8 mouse cellular contexts compared by ENCODE assay signal in the genomic region with DNA sequence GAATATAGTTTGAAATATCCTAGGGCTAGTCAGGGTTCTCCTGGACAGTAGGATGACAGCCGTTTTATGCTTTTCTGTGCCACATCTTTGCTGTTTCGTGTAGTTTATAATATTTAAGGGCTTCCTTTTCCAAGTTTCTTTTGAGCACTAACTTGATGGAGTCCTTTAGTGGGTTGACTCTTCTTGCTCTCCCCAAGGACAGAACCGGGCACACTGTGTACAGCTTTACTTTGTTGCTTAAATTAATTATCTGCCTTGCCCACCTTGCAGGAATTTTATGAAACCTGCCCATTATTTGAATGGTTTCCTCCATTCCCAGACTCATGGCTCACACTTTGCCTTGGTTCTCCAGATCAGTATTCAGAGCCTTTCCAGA. TPM values are rescaled to one million over a fixed set of nuclear protein-coding genes. Genes with fewer than 3 reads are reported as not detected.
A peak's percentile ranks its signal among the peaks of the same experiment; 100 is the strongest.
DNase-seq lines count a peak whose midpoint lies in the region; ATAC-seq and TF ChIP-seq lines count a peak whose summit lies in the region.

No protein-coding gene starts in this region.

- H3K79me2 ChIP-seq in heart, adult 2 months (replicated peaks; ENCODE audit: control insufficient read depth, insufficient read depth, low read length), result no peaks in the 10 kb centered on the region
- peaks cover 18% of the 10 kb centered on the region for H3K79me2 ChIP-seq in C2C12 (ENCODE audit: control insufficient read depth, insufficient read depth)

- H3K27me3 ChIP-seq in heart, adult 2 months (ENCODE audit: control insufficient read depth, insufficient read depth, low read length), result no peaks in the 10 kb centered on the region
- no peaks in the 10 kb centered on the region for H3K27me3 ChIP-seq in C2C12 (ENCODE audit: control insufficient read depth, insufficient read depth, insufficient read length)
- H3K27me3 ChIP-seq in forebrain, embryonic 13.5 days, result peaks cover 5% of the 10 kb centered on the region; the same call in 1 of the 2 replicates
- H3K27me3 ChIP-seq in liver, embryonic 14.5 days (ENCODE audit: control insufficient read depth, insufficient read depth, low read length), result no peaks in the 10 kb centered on the region

- no peak overlapping the region for H3ac ChIP-seq in C2C12 (ENCODE audit: control insufficient read depth, insufficient read length, low read depth)

- no peak for TF ChIP-seq EP300 in heart, adult 2 months (IDR thresholded peaks at IDR 0.05; ENCODE audit: insufficient read depth, low read depth, low read length)
- TF ChIP-seq EP300 in liver, embryonic 14.5 days (IDR thresholded peaks at IDR 0.05; ENCODE audit: low read depth), result no peak

- no peaks in the 10 kb centered on the region for H3K9me3 ChIP-seq in forebrain, embryonic 13.5 days (replicated peaks)
- H3K9me3 ChIP-seq in liver, embryonic 14.5 days (ENCODE audit: control insufficient read depth, low read length), result no peaks in the 10 kb centered on the region

- peak overlapping the region; percentile 90 for H3K4me3 ChIP-seq in heart, adult 2 months
- H3K4me3 ChIP-seq in C2C12 (ENCODE audit: insufficient read depth, poor library complexity, severe bottlenecking), result peak overlapping the region; percentile 18
- H3K4me3 ChIP-seq in forebrain, embryonic 13.5 days, result peak overlapping the region; percentile 66
- H3K4me3 ChIP-seq in liver, embryonic 14.5 days (ENCODE audit: insufficient read depth in 1 of 2, low read depth in 2 of 2, low read length in 2 of 2), result peak overlapping the region; percentile 79 to 91

- peaks cover 7% of the 10 kb centered on the region for H3K79me3 ChIP-seq in C2C12 (ENCODE audit: low read depth)

- intact Hi-C loops in heart, adult 2 months (cut with DNase I), result loop anchor here (1.0 to 2.0 kb wide), 2 partner anchors 41 to 62 kb away; a partner anchor contains a TSS
- intact Hi-C loops in heart, postnatal 36 days (cut with DNase I), result loop anchor here (1.0 to 5.0 kb wide), 3 partner anchors 40 to 80 kb away; a partner anchor contains a TSS

- DNase-seq in heart, adult 2 months, result no peak
- no peak for DNase-seq in heart, postnatal 36 days
- no peak for DNase-seq in liver, embryonic 14.5 days (ENCODE audit: low read depth in 3 of 3, low spot score in 3 of 3)
- DNase-seq in gastrocnemius, adult 18-20 months (ENCODE audit: low spot score), result no peak
- DNase-seq in layer of hippocampus, adult 9-10 months (ENCODE audit: low spot score), result no peak
- DNase-seq in urinary bladder, postnatal 25 days (ENCODE audit: low spot score), result no peak

- H3K9ac ChIP-seq in heart, adult 2 months (ENCODE audit: low read depth, low read length), result peak overlapping the region; percentile 50; the same call in 1 of the 2 replicates
- H3K9ac ChIP-seq in forebrain, embryonic 13.5 days, result peak overlapping the region; percentile 80
- peak overlapping the region; percentile 76 for H3K9ac ChIP-seq in liver, embryonic 14.5 days (replicated peaks)

- H3K27ac ChIP-seq in heart, adult 2 months, result peak overlapping the region; percentile 85
- peak overlapping the region; percentile 80; the same call in 1 of the 2 replicates for H3K27ac ChIP-seq in forebrain, embryonic 13.5 days
- H3K27ac ChIP-seq in liver, embryonic 14.5 days, result peak overlapping the region; percentile 80

- TF ChIP-seq POLR2A in heart, adult 2 months (IDR thresholded peaks at IDR 0.05; ENCODE audit: insufficient read depth, low read depth, low read length), result no peak

- H3K36me3 ChIP-seq in heart, adult 2 months (ENCODE audit: control insufficient read depth, insufficient read depth, low read length), result no peaks in the 10 kb centered on the region; the same call in 1 of the 2 replicates
- peaks cover 33% of the 10 kb centered on the region for H3K36me3 ChIP-seq in C2C12 (ENCODE audit: control insufficient read depth, insufficient read depth)
- peaks cover 34% of the 10 kb centered on the region for H3K36me3 ChIP-seq in forebrain, embryonic 13.5 days (ENCODE audit: poor library complexity, severe bottlenecking)
- peaks cover 27% of the 10 kb centered on the region for H3K36me3 ChIP-seq in liver, embryonic 14.5 days (replicated peaks; ENCODE audit: control insufficient read depth, insufficient read depth, low read depth)

- no peak for ATAC-seq in forebrain, embryonic 13.5 days
- ATAC-seq in liver, embryonic 14.5 days (ENCODE audit: insufficient read depth), result peak; percentile 14; the same call in 1 of the 2 replicates

- no peak for TF ChIP-seq CTCF in heart, adult 2 months (IDR thresholded peaks at IDR 0.05)
- no peak for TF ChIP-seq CTCF in C2C12 (IDR thresholded peaks at IDR 0.05; ENCODE audit: control insufficient read depth, insufficient read depth, insufficient read length)
- TF ChIP-seq CTCF in liver, embryonic 14.5 days (IDR thresholded peaks at IDR 0.05; ENCODE audit: low read depth), result no peak

- H3K4me2 ChIP-seq in forebrain, embryonic 13.5 days, result peak overlapping the region; percentile 89
- H3K4me2 ChIP-seq in liver, embryonic 14.5 days (ENCODE audit: low read depth), result peak overlapping the region; percentile 85

- WGBS in heart, adult 2 months, result 6% methylated on average over 3 of the region's 3 CpGs
- 17% methylated on average over 3 of the region's 3 CpGs for WGBS in forebrain, embryonic 13.5 days
- WGBS in liver, embryonic 14.5 days (ENCODE audit: insufficient replicate concordance), result 14% methylated on average over 3 of the region's 3 CpGs

- peaks cover 1% of the 10 kb centered on the region; the same call in 1 of the 2 replicates for H3K4me1 ChIP-seq in heart, adult 2 months (ENCODE audit: control insufficient read depth, insufficient read depth, low read length)
- peaks cover 13% of the 10 kb centered on the region for H3K4me1 ChIP-seq in forebrain, embryonic 13.5 days
- H3K4me1 ChIP-seq in liver, embryonic 14.5 days (replicated peaks; ENCODE audit: control insufficient read depth in 2 of 2, insufficient read depth in 2 of 2, low read length in 1 of 2), result peaks cover 2 to 9% of the 10 kb centered on the region in 2 experiments; a peak in 3 of 4 replicates

TF ChIP-seq in C2C12, 6 proteins besides CTCF, POLR2A, EP300 and RAD21:
- TF ChIP-seq MYOG (IDR thresholded peaks at IDR 0.05; ENCODE audit: control insufficient read depth, extremely low read depth, insufficient read length) (no peak), CEBPB (IDR thresholded peaks at IDR 0.05; ENCODE audit: low read depth) (no peak), USF1 (IDR thresholded peaks at IDR 0.05; ENCODE audit: low read depth) (no peak), MAX (IDR thresholded peaks at IDR 0.05) (no peak)

RNA-seq across cellular contexts. Expression of a gene that starts 0.5 kb away (rescaled TPM):
- 10 to 100 TPM; 12.6 to 12.8 TPM for total RNA-seq in heart, adult 2 months (2021)
- 7.6 and 8.5 TPM in 2 replicates for polyA plus RNA-seq in heart, adult 2 months (2012; rRNA removed)
- 10 to 100 TPM in 1 of 2 experiments, 1 to 10 TPM in 1; 10.0 to 12.9 TPM for total RNA-seq in heart, postnatal 36 days (2021)
- polyA plus RNA-seq in C2C12 (2012; fragmentation: generic; extraction: Trizol), result 24.4 TPM
- polyA plus RNA-seq in forebrain, embryonic 13.5 days (2015; fragmentation: Nextera tagmentation; extraction: Ambion mirVana), result 45.1 and 51.6 TPM in 2 replicates
- 13.4 and 16.6 TPM in 2 replicates for polyA plus RNA-seq in liver, embryonic 14.5 days (2012; rRNA removed)
- 19.0 and 19.3 TPM in 2 replicates for polyA plus RNA-seq in liver, embryonic 14.5 days (2014; fragmentation: Nextera tagmentation; extraction: Ambion mirVana)
- total RNA-seq in gastrocnemius, adult 18-20 months (2021), result 10 to 100 TPM; 12.1 to 15.7 TPM

RNA-seq across cellular contexts. Expression of a gene that starts 10.2 kb away (rescaled TPM):
- 100 to 1,000 TPM; 242 to 262 TPM for total RNA-seq in heart, adult 2 months (2021)
- 265 and 340 TPM in 2 replicates for polyA plus RNA-seq in heart, adult 2 months (2012; rRNA removed)
- 100 to 1,000 TPM; 242 to 257 TPM for total RNA-seq in heart, postnatal 36 days (2021)
- 478 TPM for polyA plus RNA-seq in C2C12 (2012; fragmentation: generic; extraction: Trizol)
- polyA plus RNA-seq in forebrain, embryonic 13.5 days (2015; fragmentation: Nextera tagmentation; extraction: Ambion mirVana), result 665 and 692 TPM in 2 replicates
- polyA plus RNA-seq in liver, embryonic 14.5 days (2012; rRNA removed), result 101 and 168 TPM in 2 replicates
- 279 and 286 TPM in 2 replicates for polyA plus RNA-seq in liver, embryonic 14.5 days (2014; fragmentation: Nextera tagmentation; extraction: Ambion mirVana)
- total RNA-seq in gastrocnemius, adult 18-20 months (2021), result 100 to 1,000 TPM; 188 to 201 TPM

RNA-seq across cellular contexts. Expression of a gene that starts 10.4 kb away (rescaled TPM):
- total RNA-seq in heart, adult 2 months (2021), result 1 to 10 TPM; 8.1 to 9.0 TPM
- polyA plus RNA-seq in heart, adult 2 months (2012; rRNA removed), result 11.8 and 18.2 TPM in 2 replicates
- 10 to 100 TPM; 10.8 to 11.0 TPM for total RNA-seq in heart, postnatal 36 days (2021)
- 23.8 TPM for polyA plus RNA-seq in C2C12 (2012; fragmentation: generic; extraction: Trizol)
- polyA plus RNA-seq in forebrain, embryonic 13.5 days (2015; fragmentation: Nextera tagmentation; extraction: Ambion mirVana), result 57.5 and 60.4 TPM in 2 replicates
- 10.6 and 14.1 TPM in 2 replicates for polyA plus RNA-seq in liver, embryonic 14.5 days (2012; rRNA removed)
- 17.9 and 18.2 TPM in 2 replicates for polyA plus RNA-seq in liver, embryonic 14.5 days (2014; fragmentation: Nextera tagmentation; extraction: Ambion mirVana)
- total RNA-seq in gastrocnemius, adult 18-20 months (2021), result 1 to 10 TPM; 2.1 to 2.4 TPM

RNA-seq across cellular contexts. Expression of a gene that starts 21.8 kb away (rescaled TPM):
- 10 to 100 TPM; 45.3 to 49.1 TPM for total RNA-seq in heart, adult 2 months (2021)
- 35.7 and 54.9 TPM in 2 replicates for polyA plus RNA-seq in heart, adult 2 months (2012; rRNA removed)
- 10 to 100 TPM; 42.6 to 57.7 TPM for total RNA-seq in heart, postnatal 36 days (2021)
- 16.5 TPM for polyA plus RNA-seq in C2C12 (2012; fragmentation: generic; extraction: Trizol)
- polyA plus RNA-seq in forebrain, embryonic 13.5 days (2015; fragmentation: Nextera tagmentation; extraction: Ambion mirVana), result 66.3 and 70.1 TPM in 2 replicates
- 11.6 and 13.4 TPM in 2 replicates for polyA plus RNA-seq in liver, embryonic 14.5 days (2012; rRNA removed)
- polyA plus RNA-seq in liver, embryonic 14.5 days (2014; fragmentation: Nextera tagmentation; extraction: Ambion mirVana), result 15.5 and 16.6 TPM in 2 replicates
- total RNA-seq in gastrocnemius, adult 18-20 months (2021), result 10 to 100 TPM; 20.9 to 22.2 TPM

RNA-seq across cellular contexts. Expression of a gene that starts 31.6 kb away (rescaled TPM):
- under 1 TPM; 0.16 to 0.43 TPM for total RNA-seq in heart, adult 2 months (2021)
- polyA plus RNA-seq in heart, adult 2 months (2012; rRNA removed), result 0.31 and 0.41 TPM in 2 replicates
- under 1 TPM; 0.31 to 0.33 TPM for total RNA-seq in heart, postnatal 36 days (2021)
- 0.07 TPM for polyA plus RNA-seq in C2C12 (2012; fragmentation: generic; extraction: Trizol)
- polyA plus RNA-seq in forebrain, embryonic 13.5 days (2015; fragmentation: Nextera tagmentation; extraction: Ambion mirVana), result 0.13 and 0.21 TPM in 2 replicates
- polyA plus RNA-seq in liver, embryonic 14.5 days (2012; rRNA removed), result 2.0 and 2.4 TPM in 2 replicates
- polyA plus RNA-seq in liver, embryonic 14.5 days (2014; fragmentation: Nextera tagmentation; extraction: Ambion mirVana), result 2.0 and 2.3 TPM in 2 replicates
- total RNA-seq in gastrocnemius, adult 18-20 months (2021), result under 1 TPM in 1 of 2 experiments, not detected in 1; 0.17 TPM

Comparison
In these comparisons a context has a peak if more than half of its experiments do, and no peak if none do; other contexts are left out.
1. H3K4me3 ChIP-seq: peak in every context shown above with its lines; median percentile 90 in heart, adult 2 months; 85 in liver, embryonic 14.5 days; 66 in forebrain, embryonic 13.5 days; 18 in C2C12.